Mouse (Mus musculus): ENCODE data around the gene Mcee.
A peak's percentile ranks its signal among the peaks of the same experiment; 100 is the strongest.

Mcee gene

DNA sequence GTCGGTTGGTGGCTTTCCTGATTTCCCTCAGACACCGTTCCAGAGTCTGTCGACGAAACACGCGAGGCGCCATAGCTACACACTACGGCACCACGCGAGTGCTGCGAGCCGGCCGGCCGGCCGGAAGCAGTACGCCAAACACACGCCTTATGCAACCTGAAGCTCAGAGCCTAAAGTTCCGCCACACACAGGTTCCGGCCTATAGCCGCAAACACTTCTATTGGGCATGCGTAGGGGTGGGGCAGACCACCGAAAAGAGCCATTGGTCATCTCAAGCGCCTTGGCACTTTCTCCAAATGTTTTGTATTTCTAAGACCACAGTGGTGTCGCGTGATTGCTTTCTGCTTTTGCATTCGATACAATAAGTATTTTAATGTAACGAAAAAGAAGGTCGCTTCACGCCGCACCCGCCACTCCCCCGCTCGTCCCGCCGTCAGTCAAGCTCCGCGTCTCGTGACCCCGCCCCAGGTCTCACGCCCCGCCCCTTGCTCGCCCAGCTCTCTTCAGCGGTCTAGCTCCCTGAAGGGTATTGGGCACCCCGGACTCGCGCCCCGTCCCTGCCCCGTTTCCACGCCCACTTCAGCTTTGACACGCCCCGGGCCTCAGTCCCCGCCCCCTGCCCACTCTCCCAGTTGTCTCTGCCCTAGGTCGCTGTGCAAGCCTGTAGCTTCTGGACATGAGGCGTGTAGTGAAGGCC lies at the start of gene Mcee, which contains the start of gene Mphosph10:
Mcee (plus strand) TSS at position 486 of the 697 bp plus-strand sequence.
Mphosph10 (minus strand) TSS at position 147 of the 697 bp plus-strand sequence.
- peak; percentile 99 for DNase-seq (ENCODE audit: low spot score in 2 of 2)

DNA sequence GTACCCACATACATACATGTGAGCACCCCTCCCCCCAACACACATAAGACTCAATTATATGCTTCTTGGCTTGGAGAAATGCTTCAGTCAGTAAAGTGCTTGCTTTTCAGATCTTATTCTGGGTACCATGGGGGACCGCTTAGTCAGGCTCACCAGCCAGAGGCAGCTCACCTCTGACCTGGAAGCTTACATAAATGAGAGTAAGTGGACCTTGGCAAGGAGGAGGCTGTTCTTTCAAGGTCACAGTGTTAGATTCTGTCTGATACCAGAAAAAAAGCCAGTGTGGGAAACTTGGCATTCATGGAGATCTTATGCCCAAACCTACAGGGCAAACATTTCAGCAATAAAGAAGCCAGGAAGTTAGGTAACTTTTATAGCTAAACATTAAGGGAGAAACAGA lies 44.6 kb upstream of the Mcee start:
- no peak for DNase-seq (ENCODE audit: low spot score in 2 of 2)

DNA sequence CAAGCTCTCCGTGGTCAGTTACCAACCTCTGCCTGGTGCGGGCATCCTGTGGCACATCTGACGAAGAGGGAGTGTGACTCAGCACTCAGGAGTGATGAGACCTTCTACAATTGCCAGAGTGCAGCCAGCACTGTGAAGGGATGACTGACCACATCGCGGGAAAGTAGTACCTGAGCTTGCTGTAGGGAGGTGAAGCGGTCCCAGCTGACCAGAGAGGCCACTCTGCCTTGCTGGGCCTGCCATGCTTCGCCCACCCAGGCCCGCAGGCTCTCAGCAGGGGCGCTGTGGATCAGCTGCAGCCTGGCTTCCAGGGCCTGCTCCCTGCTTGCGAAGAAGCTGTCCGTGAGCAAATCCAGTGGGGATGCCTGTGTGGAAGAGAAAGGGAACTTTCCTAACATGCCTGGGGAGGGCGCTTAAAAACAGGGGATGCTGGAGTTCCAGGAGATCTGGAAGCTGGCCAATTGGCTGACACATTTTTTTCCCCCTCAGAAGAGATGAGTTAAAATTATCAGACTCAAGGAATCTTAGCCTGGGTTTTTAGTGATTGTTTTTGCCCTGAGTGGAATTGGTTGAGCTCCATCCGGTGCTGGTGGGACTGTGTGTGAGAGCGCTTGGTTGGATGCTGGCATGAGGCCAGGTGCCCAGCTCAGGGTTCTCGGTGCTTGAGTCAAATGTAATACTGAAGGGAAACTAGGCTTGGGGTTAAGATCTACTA lies 43.1 kb upstream of the Mcee start:
- no peak for DNase-seq (ENCODE audit: low spot score in 2 of 2)

DNA sequence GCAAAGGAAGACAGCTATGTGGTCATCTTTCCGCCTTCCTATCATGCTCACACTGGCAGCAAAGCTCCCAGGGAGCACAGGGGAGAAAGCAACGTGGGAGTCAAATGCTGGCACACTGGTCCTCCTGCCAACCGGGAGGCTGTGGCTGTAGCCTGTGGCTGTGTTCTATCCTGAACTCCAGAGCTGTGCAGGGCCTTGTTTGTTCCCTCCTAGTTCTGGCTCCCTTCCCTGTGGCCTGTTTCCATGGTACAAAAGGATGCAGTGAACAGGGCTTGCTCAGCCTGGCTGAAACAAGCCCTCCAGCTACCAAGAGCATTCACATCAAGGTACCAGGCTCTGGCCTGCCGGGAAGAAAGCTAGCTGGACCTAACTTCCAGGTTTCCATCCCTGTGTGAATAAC lies 41.3 kb upstream of the Mcee start:
- no peak for DNase-seq (ENCODE audit: low spot score in 2 of 2)

DNA sequence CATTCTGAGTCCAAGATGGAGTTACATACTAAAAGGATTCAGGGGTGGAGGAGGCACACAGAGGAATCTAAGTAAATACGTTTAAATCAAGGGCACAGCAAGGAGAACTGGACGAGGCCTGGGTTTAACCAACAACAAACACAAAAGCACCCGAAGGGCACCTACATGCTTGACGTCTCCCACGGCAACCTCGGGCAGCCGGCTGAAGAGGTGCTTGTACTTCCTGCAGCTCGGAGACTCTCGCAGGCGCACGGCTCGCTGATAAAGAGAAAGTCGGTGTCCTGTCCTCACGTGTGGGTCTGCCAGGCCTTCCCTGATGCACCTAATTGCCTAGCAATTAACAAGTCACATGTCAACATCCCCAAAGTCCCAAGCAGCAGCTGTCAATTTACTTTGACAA lies 38.2 kb upstream of the Mcee start:
- DNase-seq (ENCODE audit: low spot score in 2 of 2): no peak

DNA sequence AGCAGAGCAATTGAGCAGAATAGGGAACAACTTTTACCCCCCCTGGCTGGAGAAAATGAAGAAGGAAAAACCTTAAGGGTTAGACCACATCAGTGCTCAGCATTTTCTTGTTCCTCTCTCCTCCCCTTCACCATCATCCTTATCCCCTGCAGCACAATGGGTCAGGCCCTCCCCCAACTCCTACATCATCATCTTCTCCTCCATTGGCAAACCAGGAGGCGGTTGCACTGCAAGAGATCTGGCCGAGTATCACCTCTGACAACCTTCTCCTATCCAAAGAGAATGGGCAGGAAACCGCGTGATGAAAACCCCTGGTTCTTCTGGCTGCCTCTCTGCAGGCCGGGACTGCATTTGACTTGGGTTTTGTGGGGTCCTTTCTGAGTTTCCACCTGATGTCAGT lies 35.7 kb upstream of the Mcee start:
- DNase-seq (ENCODE audit: low spot score in 2 of 2): no peak

DNA sequence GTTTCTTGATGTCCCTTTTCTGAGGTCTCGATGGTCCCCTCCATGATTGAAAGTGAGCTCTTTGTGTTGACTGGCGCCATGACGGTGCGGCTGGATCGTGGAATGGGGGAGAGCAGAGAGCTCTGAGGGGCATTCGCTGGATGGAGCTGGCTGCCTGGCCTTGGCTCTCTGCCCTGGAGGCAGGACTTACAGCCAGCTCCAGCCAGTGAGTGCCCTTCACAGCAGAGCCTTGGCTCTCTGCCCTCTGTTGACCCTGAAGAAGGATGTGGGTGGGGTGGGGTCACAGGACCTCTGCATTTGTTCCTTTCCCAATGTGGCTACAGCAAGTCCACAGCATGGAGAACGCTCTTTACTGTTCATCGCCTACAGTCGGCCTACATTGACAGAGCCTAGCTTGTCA lies 35.0 kb upstream of the Mcee start:
- DNase-seq (ENCODE audit: low spot score in 2 of 2): no peak

DNA sequence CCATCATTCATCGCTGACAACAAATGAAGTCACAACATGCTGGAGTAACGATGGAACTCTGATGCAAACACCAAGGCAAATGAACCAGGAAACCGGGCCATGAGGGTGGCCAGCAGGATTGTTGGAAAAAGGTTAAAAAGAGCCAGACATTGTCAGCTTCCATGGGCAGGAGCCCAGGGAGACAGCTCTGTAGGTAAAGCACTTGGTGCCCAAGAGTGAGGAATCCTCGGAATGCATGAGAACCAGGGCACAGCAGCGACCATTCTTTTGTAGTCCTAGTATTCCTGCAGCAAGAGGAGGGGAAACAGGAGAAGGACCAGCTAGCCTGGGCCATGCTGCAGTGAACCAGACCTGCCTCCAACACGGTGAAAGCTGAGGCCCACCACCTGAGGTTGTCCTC lies 33.7 kb upstream of the Mcee start:
- no peak for DNase-seq (ENCODE audit: low spot score in 2 of 2)

DNA sequence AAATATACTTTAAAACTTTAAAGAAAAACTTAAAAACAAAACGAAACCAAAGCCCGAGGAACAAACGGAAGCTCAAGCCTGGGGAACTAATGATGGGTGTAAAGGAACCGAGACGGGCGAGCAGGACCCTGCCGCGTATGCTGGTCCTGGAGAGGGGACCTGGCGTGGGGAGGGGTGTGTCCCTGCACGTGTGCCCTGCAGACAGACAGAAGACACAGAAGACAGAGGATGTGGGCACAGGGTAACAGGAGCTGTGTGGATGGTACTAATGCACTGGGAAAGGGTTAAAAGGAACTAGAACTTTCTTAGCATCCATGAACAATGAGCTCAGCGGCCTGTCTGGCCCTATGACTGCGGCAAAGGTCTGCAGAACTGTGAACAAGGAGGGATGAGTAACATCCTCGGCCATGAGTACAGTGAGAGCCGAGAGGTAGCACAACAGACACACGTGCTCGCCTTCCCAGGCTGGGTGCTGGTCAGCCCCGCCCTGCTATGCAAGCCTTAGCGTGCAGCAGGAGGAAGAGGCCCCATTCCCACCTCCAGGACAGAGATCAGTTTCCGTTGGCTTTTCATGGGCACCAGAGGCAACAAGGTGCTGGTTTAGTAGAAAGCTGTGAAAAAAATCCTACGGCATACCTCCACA lies 32.3 kb upstream of the Mcee start:
- no peak for DNase-seq (ENCODE audit: low spot score in 2 of 2)

DNA sequence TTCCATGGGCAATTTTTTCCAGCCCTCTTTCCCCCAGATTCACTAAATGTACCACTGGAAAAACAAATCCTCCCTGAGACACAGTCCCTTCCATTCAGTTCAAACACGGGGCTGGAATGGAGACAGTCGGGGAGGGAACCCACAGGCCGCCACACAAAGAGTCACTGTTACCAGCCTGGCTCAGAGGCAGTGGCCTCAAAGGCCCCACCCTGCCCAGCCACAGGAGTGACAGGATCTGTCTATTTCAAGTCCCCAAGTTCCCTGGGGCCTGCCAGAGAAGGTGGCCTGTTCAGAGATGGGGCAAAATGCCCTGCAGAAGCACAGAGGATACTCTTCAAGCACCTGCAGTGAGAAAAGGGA lies 31.8 kb upstream of the Mcee start:
- no peak for DNase-seq (ENCODE audit: low spot score in 2 of 2)

DNA sequence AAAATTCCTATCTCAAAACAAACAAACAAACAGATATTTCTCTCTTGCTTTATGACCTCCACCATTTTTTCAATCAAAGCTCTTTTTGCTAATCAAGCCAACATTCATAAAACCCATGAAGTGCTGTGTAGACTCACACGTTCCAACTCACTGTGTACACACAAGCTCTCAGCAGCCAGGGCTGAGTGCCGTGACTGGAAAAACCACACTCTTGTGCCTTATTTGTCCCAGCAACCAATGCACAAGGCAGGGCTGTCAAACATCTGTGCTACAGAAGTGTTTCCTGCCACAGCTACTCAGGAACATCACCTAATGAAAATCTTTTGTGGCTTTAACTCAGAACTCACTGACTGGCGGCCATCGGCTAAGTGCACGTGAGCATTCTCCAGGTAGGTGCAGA lies 26.5 kb upstream of the Mcee start:
- no peak for DNase-seq (ENCODE audit: low spot score in 2 of 2)

DNA sequence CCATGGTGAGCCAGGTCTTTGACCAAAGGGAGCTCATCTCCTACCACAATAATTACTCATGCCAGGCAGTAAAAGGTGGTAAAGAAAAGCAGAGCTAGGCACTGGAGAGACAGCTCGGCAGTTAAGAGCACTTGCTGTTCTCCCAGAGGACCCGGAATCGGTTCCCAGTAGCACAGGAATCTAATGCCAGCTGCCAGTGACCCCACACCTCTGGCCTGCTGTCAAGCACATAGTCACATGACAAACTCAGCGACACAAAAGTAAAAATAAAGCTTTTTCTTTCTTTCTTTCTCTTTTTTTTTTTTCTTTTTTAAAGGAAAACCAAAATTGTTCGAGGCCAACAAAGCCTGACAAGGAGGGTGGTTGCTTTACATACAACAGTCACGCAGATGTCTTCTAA lies 22.6 kb upstream of the Mcee start:
- no peak for DNase-seq (ENCODE audit: low spot score in 2 of 2)

DNA sequence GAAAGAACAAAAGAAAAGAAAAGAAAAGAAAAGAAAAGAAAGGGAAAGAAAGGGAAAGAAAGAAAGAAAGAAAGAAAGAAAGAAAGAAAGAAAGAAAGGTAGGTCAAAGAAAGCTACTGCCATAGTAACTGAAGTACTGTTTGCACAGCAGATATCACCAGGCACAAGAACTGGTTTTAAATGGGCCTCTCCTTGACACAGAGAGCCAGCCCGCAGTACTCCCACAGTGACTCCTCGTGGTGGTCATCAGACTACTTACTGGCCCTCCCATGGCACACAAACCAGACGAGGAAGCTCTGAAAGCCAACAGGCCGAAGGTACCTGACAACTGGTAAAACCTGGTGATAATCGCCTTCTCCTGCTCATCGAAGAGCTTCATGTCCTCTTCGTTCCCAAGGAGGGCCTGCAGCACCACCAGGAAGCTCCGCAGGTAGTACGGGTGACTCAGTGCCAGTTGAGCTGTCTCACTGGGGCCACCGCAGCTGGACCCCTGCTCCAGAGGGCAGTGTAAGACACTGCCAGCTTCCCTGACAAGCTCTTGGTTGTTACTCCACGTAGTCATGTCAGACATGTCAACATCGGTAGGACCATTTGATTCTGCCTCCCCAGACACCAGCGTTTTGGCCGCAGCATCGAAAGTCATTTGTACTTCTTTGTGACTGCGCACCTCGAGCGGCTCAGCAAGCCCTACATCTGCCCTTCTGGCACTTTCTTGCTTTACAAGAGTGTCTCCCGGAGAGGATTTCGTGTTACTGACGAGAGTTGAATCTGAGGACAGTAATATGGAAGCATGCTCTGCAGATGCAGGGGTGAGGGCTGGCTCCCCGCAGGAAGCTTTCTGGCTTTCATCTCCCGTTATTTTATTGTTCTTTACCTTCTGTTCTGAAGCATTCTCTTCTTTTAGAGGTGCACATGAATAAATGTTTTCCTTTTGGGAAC lies 20.2 kb upstream of the Mcee start:
- DNase-seq (ENCODE audit: low spot score in 2 of 2): no peak

DNA sequence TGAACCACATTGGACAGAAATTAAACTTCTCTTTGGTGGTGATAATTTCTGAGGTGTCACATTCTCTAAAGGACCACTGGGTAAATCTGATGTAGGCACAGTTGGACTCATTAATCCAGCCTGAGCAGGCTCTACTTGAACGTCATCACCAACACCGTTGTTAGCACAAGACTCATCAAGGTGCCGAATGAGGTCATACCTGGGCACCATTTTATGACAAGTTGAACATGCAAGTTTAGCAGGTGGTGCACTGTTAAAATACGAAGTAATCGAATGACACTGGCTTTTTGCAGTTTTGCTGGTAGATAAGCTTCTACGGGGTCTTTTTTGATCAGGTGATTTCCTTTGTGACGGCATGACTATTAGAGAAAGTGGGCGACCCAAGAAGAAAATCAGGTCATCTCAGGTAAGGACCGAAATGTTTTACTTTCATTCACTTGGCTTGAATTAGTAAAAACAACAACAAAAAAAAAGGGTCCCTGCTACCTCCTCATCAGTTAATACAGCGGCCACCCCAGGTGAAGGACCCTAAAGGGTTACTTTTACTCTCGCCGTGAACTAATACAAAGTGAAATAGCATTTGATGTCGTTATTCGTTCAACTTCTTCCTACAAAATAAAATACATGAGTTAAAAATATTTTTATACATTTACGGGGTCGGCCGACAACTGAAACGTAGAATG lies 19.1 kb upstream of the Mcee start:
- DNase-seq (ENCODE audit: low spot score in 2 of 2): no peak

DNA sequence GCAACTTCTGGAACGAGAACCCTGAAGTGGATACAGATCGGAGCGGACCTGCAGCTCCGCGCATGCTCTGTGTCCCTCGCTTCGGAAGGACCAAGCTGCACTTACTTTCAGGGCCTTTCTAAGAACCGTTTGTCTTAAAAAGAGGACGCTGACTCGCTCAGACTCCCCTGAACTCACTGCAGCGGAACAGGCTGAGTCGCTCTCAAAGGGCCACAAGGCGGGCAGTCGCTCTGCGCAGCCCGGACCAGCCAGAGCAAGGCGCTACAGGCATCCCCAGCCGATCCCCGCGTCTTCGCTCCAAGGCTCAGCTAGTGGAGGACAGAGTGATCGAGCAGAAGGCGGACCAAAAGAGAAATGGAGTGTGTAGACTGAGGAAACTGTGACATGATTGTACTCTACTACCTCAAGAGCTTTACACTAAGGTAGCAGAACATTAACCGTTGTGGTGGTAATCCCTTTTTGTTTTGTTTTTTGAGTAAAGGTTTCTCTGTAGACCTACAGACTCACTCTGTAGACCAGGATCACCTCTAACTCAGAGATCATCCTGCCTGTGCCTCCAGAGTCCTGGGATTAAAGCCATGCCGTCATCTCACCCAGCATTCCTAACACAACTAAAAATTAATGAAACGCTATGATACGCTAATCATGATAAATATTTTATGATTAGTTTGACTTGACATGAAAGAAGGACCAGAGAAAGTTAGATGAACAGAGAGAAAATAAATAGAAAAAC lies 18.4 kb upstream of the Mcee start, which contains the start of gene Fan1:
Fan1 (minus strand) TSS at position 266 of the 733 bp plus-strand sequence.
- DNase-seq (ENCODE audit: low spot score in 2 of 2): peak; percentile 78 to 84

DNA sequence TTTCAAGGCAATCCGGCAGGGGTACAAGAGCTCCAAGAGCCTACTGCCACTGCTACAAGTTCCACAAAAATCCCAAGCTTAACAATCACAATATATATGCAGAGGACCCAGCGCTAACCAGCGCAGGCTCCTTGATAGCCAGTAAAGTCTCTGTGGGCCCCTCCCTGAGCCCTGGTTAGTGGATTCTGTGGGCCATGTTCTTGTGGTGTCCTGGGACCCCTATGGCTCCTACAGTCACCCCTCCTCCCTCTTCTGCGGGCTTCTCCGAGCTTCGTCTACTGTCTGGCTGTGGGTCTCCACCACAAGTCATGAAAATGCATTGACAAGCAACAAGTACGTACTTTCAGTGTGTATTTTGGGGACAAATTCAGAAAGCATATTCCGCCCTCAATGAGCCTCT lies 928 bp upstream of the Mcee start:
- DNase-seq (ENCODE audit: low spot score in 2 of 2): no peak

DNA sequence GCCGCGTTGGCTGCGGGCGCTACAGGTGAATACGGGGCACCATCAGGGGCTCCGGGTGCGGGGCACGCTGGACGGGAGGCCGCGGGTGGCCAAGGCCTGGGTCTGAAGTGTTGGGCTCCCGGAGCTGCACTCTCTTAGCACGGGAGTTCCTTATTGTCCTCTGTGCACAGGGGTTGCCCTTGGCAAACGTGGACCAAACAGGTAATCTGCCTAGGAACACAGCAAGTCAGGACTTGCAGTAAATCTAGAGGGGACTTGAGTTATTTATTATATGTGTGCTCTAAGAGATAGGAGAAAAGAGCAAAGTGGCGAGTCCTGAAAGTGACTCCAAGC lies 378 bp downstream of the Mcee start:
- DNase-seq (ENCODE audit: low spot score in 2 of 2): no peak

DNA sequence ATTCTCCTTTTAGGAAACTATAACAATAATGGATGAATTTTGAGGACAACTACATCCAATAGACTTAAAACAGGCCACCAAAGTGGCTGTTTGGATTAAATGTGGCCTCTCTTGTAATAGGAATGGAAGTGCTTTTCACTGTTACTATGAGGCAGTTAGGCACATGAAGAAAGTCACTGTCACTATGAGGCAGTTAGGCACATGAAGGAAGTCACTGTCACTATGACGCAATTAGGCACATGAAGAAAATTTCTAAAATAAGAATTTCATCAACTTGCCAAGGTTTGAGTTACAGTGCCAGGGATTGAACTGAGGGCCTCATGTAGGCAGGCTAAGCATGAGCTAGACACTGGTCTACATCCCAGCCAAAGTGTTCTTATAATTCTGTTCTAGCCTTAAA lies 8.3 kb downstream of the Mcee start:
- DNase-seq (ENCODE audit: low spot score in 2 of 2): no peak

DNA sequence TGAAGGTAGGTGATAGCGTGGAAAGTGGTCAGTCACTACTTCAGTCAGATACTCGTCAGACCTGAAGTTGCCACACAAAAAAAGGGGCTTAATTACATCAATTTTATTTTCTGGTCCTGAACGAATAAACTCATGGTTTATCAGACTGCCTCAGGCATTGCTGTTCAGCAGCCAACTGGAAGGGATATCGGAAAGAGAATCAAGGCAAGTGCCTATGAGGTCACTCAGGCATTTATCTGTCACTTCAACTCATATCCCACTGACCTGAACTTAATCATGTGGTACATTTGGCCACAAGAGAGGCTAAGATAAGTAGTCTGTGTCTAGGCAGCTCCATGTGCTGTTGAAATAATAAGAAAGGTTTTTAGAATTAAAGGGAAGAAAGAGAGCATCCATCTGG lies 10.0 kb downstream of the Mcee start:
- no peak for DNase-seq (ENCODE audit: low spot score in 2 of 2)

DNA sequence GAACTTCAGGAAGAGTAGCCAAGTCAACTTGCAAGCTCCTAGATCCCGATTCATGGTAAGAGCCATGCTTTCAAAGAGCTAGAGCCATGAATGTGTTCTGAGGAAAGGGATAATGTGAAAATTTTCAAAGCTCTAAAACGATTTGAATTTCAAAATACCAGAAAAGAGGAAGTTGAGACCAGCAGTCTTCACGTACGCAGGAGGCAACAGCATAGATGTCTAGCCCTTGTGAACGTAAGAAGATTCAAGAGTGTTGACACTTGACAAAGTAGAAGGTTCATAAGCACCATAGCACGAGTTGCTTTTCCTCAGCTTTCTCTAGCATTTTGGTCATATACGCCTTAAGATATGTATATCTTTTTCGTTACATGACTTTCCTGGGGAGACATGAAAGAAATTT lies 11.6 kb downstream of the Mcee start:
- no peak for DNase-seq (ENCODE audit: low spot score in 2 of 2)

DNA sequence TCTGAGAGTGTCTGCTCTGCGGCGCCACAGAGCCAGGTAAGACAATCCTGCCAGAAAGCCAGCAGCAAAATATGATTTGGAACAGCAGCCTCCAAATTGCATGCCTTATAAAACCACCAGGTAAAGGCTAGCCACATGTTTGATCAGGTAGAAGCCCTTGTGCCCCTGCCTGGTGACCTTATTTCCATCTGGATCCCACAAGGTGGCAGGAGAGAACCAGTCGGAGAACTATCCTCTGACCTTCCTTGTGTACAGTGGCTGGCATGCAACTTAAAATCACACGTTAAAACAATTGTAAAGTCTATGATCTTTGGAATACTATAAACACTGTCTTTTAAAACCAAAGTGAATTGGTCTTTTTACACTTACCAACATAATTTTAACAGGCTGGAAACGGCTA lies 32.5 kb downstream of the Mcee start:
- DNase-seq (ENCODE audit: low spot score in 2 of 2): no peak
